Mouse (Mus musculus) central nervous system, embryonic 18 days (tissue): ENCODE measurements around the gene Serpina1b. TPM values are rescaled to one million over a fixed set of nuclear protein-coding genes. Genes with fewer than 3 reads are reported as not detected.

Experiments used
- polyA plus RNA-seq: library from polyadenylated mRNA; depleted of rRNA; stranded (reverse); fragments of >200 nt; gene quantifications from 2 replicates; pipeline ENCODE4 v1.2.3, GENCODE M21; 2012; rRNA removed

Serpina1b gene
- polyA plus RNA-seq: 0.06 and 0.09 TPM in 2 replicates

DNA sequence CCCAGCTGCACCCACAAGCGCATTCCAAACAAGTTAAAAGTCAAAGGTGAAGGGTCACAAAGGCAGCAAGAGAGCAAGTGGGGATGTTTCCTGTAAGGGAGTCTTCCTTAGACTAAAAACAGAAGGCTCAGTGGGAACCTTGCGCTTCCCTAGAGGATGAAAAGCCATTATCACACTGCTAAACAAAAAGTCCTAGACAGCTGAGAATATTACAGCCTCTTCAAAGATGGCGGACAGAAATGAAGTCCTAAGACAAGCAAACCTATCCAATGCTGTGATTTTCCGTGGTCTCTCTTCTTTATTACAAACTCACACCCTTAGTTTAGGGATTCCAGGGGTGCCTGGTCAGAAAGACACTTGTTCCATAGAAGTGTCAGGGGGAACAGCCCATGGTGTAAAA, at the start of gene Serpina1b:
Gene Serpina1b (minus strand): TSS at position 101 of the 400 bp plus-strand sequence.

DNA sequence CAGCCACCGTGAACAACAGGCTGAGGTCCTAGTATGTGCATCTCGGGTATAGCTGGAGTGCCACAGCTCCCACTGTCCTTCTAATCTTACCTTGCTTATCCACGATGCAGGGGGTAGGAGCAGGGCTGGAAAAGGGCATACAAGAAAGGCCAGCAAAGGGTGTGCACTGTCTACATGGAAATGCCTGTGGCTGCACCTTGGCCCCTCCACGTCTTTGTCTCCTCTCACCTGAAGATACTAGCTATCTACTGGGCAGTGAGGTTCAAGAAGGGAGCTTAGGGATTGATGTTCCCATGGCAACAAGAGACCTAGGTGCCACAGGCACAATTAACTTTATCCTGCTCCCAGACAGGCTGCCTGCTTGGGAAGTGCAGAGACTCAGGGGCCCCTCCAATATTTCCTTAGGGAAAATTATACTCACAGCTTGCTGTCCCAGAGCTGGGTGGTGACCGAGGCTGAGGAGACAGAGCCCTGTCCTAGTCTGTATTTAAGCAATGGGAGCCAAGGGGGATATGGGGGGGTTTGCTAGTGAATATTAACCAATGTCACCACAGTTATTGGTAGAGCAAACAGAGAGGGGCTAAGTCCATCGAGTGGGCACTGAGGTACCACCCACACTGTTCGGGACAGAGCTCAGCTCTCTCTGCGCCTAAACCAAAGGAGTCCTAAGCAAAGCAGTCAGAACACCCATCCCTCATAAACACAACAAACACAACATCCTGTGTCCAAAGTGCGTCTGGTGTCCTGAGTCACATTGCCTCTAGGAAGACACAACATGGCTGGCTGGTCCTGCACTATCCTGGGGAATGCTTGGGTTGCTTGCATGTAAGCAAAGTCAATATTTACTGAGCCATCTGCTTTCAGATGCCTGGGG, 33.2 kb upstream of the Serpina1b start, which contains the start of gene Serpina1a:
Gene Serpina1a (minus strand): TSS at position 462 of the 874 bp plus-strand sequence.

DNA sequence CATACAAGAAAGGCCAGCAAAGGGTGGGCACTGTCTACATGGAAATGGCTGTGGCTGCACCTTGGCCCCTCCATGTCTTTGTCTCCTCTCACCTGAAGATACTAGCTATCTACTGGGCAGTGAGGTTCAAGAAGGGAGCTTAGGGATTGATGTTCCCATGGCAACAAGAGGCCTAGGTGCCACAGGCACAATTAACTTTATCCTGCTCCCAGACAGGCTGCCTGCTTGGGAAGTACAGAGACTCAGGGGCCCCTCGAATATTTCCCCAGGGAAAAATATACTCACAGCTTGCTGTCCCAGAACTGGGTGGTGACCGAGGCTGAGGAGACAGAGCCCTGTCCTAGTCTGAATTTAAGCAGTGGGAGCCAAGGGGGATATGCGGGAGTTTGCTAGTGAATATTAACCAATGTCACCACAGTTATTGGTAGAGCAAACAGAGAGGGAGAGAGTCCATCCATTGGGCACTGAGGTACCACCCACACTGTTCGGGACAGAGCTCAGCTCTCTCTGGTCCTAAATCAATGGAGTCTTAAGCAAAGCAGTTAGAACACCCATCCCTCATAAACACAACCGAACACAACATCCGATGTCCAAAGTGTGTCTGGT, 56.8 kb downstream of the Serpina1b start, which contains the start of gene Serpina1d:
Gene Serpina1d (minus strand): TSS at position 347 of the 606 bp plus-strand sequence.

DNA sequence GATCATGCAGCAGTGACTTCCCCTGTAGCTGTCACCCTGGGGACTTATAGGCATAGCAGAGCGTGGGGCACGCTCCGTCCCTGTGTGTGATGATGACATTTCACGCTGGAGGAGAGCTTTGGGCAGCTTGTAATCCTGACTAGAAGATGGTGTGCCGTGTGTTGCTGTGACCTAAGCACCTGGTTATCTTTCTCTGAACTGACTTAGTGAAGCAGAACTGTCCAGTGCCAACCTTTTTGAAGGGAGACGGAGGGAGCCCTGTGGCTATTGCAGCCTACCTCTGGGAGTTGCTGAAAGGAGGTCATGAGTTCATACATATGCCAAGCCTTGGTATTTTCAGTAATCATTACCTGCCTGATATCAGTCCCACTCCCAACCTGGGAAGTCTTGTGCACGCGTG, 134.7 kb downstream of the Serpina1b start, which contains the start of gene Serpina1f:
Gene Serpina1f (minus strand): TSS at position 101 of the 400 bp plus-strand sequence.

Other genes with a start within 250 kb of the Serpina1b start
- 0.03 TPM in 1 of 2 replicates, not detected in the other for gene Serpina10, start 198.9 kb downstream of the Serpina1b start, polyA plus RNA-seq
- gene Serpina6, start 173.2 kb downstream of the Serpina1b start, polyA plus RNA-seq: 0.03 and 0.04 TPM in 2 replicates
- gene Serpina16, start 154.2 kb downstream of the Serpina1b start, polyA plus RNA-seq: not detected in 2 replicates
- not detected in 2 replicates for gene Serpina1f, start 134.8 kb downstream of the Serpina1b start, polyA plus RNA-seq
- gene Serpina1d, start 56.8 kb downstream of the Serpina1b start, polyA plus RNA-seq: 0.12 TPM in 1 of 2 replicates, not detected in the other
- gene Serpina1a, start 33.2 kb upstream of the Serpina1b start, polyA plus RNA-seq: 0.05 TPM in 1 of 2 replicates, not detected in the other
- gene Serpina1c, start 74.5 kb upstream of the Serpina1b start, polyA plus RNA-seq: 0.09 TPM in 1 of 2 replicates, not detected in the other
- gene Serpina1e, start 128.6 kb upstream of the Serpina1b start, polyA plus RNA-seq: 0.13 and 0.21 TPM in 2 replicates
- gene Serpina11, start 159.6 kb upstream of the Serpina1b start, polyA plus RNA-seq: 0.04 TPM in 1 of 2 replicates, not detected in the other
- 0.04 and 0.09 TPM in 2 replicates for gene Serpina9, start 183.4 kb upstream of the Serpina1b start, polyA plus RNA-seq
- not detected in 2 replicates for gene Serpina12, start 214.1 kb upstream of the Serpina1b start, polyA plus RNA-seq